Mouse (Mus musculus) stomach, postnatal 0 days (tissue): ENCODE data around the gene H1foo.

Experiments used
- CTCF ChIP-seq: IDR thresholded peaks from 2 replicates; pipeline ENCODE4 v1.5.1; 2016; ENCODE audit warnings: antibody characterized with exemption, low read depth, mild to moderate bottlenecking, moderate library complexity
- EP300 ChIP-seq: optimal IDR thresholded peaks from 2 replicates; pipeline ENCODE3; 2016; ENCODE audit warnings: antibody characterized with exemption

- TF ChIP-seq CTCF (no peak), EP300 (no peak)
Observed at GRCm38 (mm10) chr6:115909940-115910339, 34.8 kb upstream of the H1foo start.
